Mouse (Mus musculus) testis, adult 10 weeks (tissue): ENCODE measurements around the gene Vmn1r91. TPM values are rescaled to one million over a fixed set of nuclear protein-coding genes. Genes with fewer than 3 reads are reported as not detected.

Experiments
- polyA plus RNA-seq: library from polyadenylated mRNA; stranded (reverse); fragments of 350-450 nt; fragmentation: Illumina TruSeq; extraction: RNeasy Lipid Tissue Mini Kit (QIAGEN cat#74804); gene quantifications from one replicate; pipeline ENCODE4 v1.2.3, GENCODE M21; 2014; ENCODE audit warnings: low read depth, low replicate concordance

The Vmn1r91 gene
- polyA plus RNA-seq = not detected

GRCm38 (mm10) chr7:20099380-20099779 is at the start of gene Vmn1r91:
Gene Vmn1r91 (plus strand): TSS chr7:20099680.

GRCm38 (mm10) chr7:20122479-20122878 is 23.0 kb downstream of the Vmn1r91 start, which contains the start of gene Gm16442:
Gene Gm16442 (minus strand): TSS chr7:20122579.

GRCm38 (mm10) chr7:20138988-20139387 is 39.5 kb downstream of the Vmn1r91 start, which contains the start of gene Vmn1r93:
Gene Vmn1r93 (minus strand): TSS chr7:20139088.

Other genes starting within 250 kb of the Vmn1r91 start
- not detected for gene Gm19345, start 247.7 kb upstream of the Vmn1r91 start, polyA plus RNA-seq
- not detected for gene Ceacam16, start 238.4 kb upstream of the Vmn1r91 start, polyA plus RNA-seq
- not detected for gene Ceacam19, start 211.7 kb upstream of the Vmn1r91 start, polyA plus RNA-seq
- gene Pvr, start 178.5 kb upstream of the Vmn1r91 start, polyA plus RNA-seq = 7.9 TPM
- gene Igsf23, start 148.9 kb upstream of the Vmn1r91 start, polyA plus RNA-seq = not detected
- gene Ceacam20, start 134.3 kb upstream of the Vmn1r91 start, polyA plus RNA-seq = 1.4 TPM
- gene Nlrp9b, start 108.2 kb upstream of the Vmn1r91 start, polyA plus RNA-seq = 1.6 TPM
- gene Gm16442, start 22.9 kb downstream of the Vmn1r91 start, polyA plus RNA-seq = not detected
- not detected for gene Vmn1r93, start 39.4 kb downstream of the Vmn1r91 start, polyA plus RNA-seq
- gene Vmn1r94, start 68.7 kb downstream of the Vmn1r91 start, polyA plus RNA-seq = not detected
- gene Vmn1r95, start 94.0 kb downstream of the Vmn1r91 start, polyA plus RNA-seq = not detected
- gene Gm6164, start 105.9 kb downstream of the Vmn1r91 start, polyA plus RNA-seq = not detected
- gene Gm4498, start 134.1 kb downstream of the Vmn1r91 start, polyA plus RNA-seq = not detected
- 0.27 TPM for gene Gm5890, start 163.2 kb downstream of the Vmn1r91 start, polyA plus RNA-seq
- gene Gm4133, start 234.4 kb downstream of the Vmn1r91 start, polyA plus RNA-seq = not detected